Mouse (Mus musculus) erythroblast, embryonic 14.5 days (primary cell): ENCODE measurements around the gene Pcsk5.

Experiments used
- GATA1 ChIP-seq: IDR thresholded peaks from 2 replicates; pipeline ENCODE4 v1.6.1; 2012; ENCODE audit warnings: low read length, inconsistent platforms, mixed read lengths
- TAL1 ChIP-seq: IDR thresholded peaks from 3 replicates; pipeline ENCODE4 v1.6.1; 2012; ENCODE audit warnings: low read length, inconsistent platforms, mixed read lengths

DNA sequence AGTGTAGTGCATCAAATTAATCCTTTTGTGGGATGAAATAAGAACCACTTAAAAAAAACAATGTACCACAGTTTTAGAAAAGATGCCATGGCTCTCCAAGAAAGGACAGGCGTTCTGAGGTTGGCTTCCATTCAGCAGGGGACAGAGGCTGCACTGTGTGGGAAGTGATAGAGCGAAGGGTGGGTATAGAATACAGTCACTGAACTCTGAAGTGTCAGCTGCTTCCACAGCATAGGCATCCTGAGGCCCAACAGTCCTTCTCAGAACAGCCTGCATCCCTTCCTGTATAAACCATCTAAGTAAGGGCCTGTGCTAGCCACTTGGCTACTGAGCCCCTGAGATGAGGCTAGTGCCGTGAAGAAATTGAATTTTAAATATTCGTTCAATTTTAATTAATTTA, 271.3 kb downstream of the Pcsk5 start:
- TF ChIP-seq GATA1 (no peak), TAL1 (no peak)
